Mouse (Mus musculus): ENCODE results near the gene Psmb8. TPM values are rescaled to one million over a fixed set of nuclear protein-coding genes. Genes with fewer than 3 reads are reported as not detected.
A peak's percentile ranks its signal among the peaks of the same experiment; 100 is the strongest.

The Psmb8 gene
- polyA plus RNA-seq, 1 experiment from 2014 or later, result 7.9 TPM

DNA sequence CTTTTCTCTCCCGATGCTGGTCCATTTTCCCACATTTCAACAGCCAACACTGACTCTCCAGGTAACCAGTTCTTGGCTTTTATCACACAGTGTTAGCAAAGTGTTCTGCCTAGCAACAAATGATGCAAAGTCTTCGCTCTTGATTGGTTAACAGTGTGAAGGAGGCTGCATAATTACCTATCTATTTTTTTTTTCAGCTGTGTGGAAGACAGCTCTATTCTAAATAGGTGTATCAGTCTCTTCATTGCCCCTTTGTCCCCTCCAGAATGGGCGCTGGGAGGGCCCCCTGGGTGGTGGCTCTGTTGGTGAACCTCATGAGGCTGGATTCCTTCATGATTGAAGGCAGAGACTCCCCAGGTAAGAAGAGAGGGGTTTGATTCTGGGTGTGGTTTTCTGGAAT, 41.2 kb downstream of the Psmb8 start, which contains the start of gene H2-Ob:
H2-Ob (plus strand) TSS at position 198 of the 400 bp plus-strand sequence.
- H3K4me3 ChIP-seq (ENCODE audit: low read depth, low read length), result no peak within 1 kb of the TSS
- no peak within 1 kb of the TSS for H3K9ac ChIP-seq
- no peaks in the 10 kb centered on the region for H3K4me1 ChIP-seq (ENCODE audit: insufficient read depth)
- no peaks in the 10 kb centered on the region; the same call in 1 of the 2 replicates for H3K9me3 ChIP-seq (ENCODE audit: low read depth, low read length)
- ATAC-seq (ENCODE audit: insufficient read depth), result no peak
- H3K4me2 ChIP-seq, result 0 out of 2 replicates have a peak within 1 kb of the TSS, but pooled peaks have one; percentile 23
- no peaks in the 10 kb centered on the region for H3K36me3 ChIP-seq (ENCODE audit: insufficient read depth)
- no peak for TF ChIP-seq CTCF (IDR thresholded peaks at IDR 0.05; ENCODE audit: low read depth)
- WGBS, result 58% methylated on average over 3 of the region's 3 CpGs
- no peaks in the 10 kb centered on the region for H3K27me3 ChIP-seq (ENCODE audit: insufficient read depth, low read length)
- DNase-seq, result peak; percentile 62
- no peak within 1 kb of the TSS for H3K27ac ChIP-seq (ENCODE audit: low read depth)

DNA sequence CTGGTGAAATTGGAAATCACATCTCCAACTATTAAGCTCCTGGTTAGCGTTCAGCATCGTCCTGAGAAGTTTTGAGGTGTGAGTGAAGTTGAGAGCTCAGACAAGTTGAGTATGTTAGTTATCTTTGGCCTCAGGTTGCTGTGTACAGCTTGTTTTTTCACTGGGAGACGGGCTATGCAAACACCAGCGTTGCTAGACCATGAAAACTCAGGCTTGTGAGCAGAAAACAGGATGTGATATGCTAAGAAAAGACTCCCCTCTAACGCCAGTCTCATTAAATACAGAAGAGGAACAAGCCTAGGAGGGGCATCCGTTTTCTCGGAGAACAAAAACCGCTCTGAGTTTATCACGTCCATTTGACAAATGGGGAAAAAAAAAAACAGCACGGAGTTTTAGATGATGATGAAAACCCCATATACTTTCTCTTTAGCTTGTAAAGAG, 42.1 kb downstream of the Psmb8 start:
- H3K36me3 ChIP-seq (ENCODE audit: insufficient read depth), result no peaks in the 10 kb centered on the region
- H3K27ac ChIP-seq (ENCODE audit: low read depth), result no peak overlapping the region
- no peaks in the 10 kb centered on the region; the same call in 1 of the 2 replicates for H3K9me3 ChIP-seq (ENCODE audit: low read depth, low read length)
- WGBS, result 35% methylated on average over 10 of the region's 10 CpGs
- TF ChIP-seq CTCF (IDR thresholded peaks at IDR 0.05; ENCODE audit: low read depth), result no peak
- no peaks in the 10 kb centered on the region for H3K27me3 ChIP-seq (ENCODE audit: insufficient read depth, low read length)
- DNase-seq (peak; percentile 16), ATAC-seq (ENCODE audit: insufficient read depth) (no peak)
- 0 out of 2 replicates have a peak overlapping the region, but pooled peaks have one; percentile 23 for H3K4me2 ChIP-seq
- no peaks in the 10 kb centered on the region for H3K4me1 ChIP-seq (ENCODE audit: insufficient read depth)
- no peak overlapping the region for H3K9ac ChIP-seq
- H3K4me3 ChIP-seq (ENCODE audit: low read depth, low read length), result no peak overlapping the region

- DNase-seq, result no peak
- Histone ChIP-seq H3K4me1 (ENCODE audit: insufficient read depth) (no peaks in the 10 kb centered on the region), H3K27ac (ENCODE audit: low read depth) (no peak overlapping the region), H3K36me3 (ENCODE audit: insufficient read depth) (no peaks in the 10 kb centered on the region), H3K4me3 (ENCODE audit: low read depth, low read length) (no peak overlapping the region), H3K9me3 (ENCODE audit: low read depth, low read length) (no peaks in the 10 kb centered on the region; the same call in 1 of the 2 replicates), H3K9ac (no peak overlapping the region), H3K27me3 (ENCODE audit: insufficient read depth, low read length) (no peaks in the 10 kb centered on the region), H3K4me2 (no peak overlapping the region)
- no peak for TF ChIP-seq CTCF (IDR thresholded peaks at IDR 0.05; ENCODE audit: low read depth)
- ATAC-seq (ENCODE audit: insufficient read depth), result no peak
- WGBS, result 54% methylated on average over 3 of the region's 3 CpGs
Measured at GRCm38 (mm10) chr17:34240366-34240765, 42.8 kb downstream of the Psmb8 start.

DNA sequence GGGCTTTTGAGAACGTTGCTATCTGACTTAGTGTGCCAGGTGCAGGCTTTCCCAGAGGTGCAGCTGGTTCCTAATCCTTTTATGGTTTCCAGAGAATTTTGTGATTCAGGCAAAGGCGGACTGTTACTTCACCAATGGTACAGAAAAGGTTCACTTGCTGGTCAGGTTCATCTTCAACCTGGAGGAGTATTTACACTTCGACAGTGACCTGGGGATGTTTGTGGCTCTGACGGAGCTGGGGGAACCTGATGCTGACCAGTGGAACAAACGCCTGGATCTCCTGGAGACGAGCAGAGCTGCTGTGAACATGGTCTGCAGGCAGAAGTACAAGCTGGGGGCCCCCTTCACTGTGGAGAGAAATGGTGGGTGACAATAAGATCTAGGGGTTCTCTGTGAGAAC, 43.4 kb downstream of the Psmb8 start:
- Histone ChIP-seq H3K27me3 (ENCODE audit: insufficient read depth, low read length) (no peaks in the 10 kb centered on the region), H3K36me3 (ENCODE audit: insufficient read depth) (no peaks in the 10 kb centered on the region), H3K27ac (ENCODE audit: low read depth) (no peak overlapping the region), H3K4me2 (no peak overlapping the region), H3K9me3 (ENCODE audit: low read depth, low read length) (no peaks in the 10 kb centered on the region; the same call in 1 of the 2 replicates), H3K9ac (no peak overlapping the region), H3K4me1 (ENCODE audit: insufficient read depth) (no peaks in the 10 kb centered on the region), H3K4me3 (ENCODE audit: low read depth, low read length) (no peak overlapping the region)
- no peak for DNase-seq
- no peak for TF ChIP-seq CTCF (IDR thresholded peaks at IDR 0.05; ENCODE audit: low read depth)
- ATAC-seq (ENCODE audit: insufficient read depth), result no peak
- WGBS, result 70% methylated on average over 6 of the region's 6 CpGs

DNA sequence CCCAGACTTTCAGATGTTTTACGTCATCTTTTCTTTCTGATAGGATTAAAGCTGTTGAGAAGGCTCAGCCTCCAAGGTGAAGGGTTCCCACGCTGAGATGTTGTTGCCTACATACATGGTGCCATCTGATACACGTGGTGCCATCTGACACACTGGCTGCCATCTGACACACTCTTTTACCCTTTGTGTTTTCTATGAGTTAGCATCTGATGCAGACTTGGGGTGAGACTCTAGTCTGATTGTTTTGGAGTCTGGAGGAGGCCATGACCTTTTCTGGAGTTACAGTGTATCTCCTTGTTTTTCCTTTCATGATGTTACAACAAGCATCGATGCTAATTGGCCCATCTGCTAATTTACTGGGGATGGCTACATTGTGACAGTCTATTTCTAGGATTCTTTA, 47.1 kb downstream of the Psmb8 start:
- H3K27ac ChIP-seq (ENCODE audit: low read depth), result no peak overlapping the region
- no peaks in the 10 kb centered on the region for H3K4me1 ChIP-seq (ENCODE audit: insufficient read depth)
- DNase-seq (no peak), ATAC-seq (ENCODE audit: insufficient read depth) (no peak)
- WGBS, result 63% methylated on average over 4 of the region's 4 CpGs
- no peak overlapping the region for H3K4me3 ChIP-seq (ENCODE audit: low read depth, low read length)
- no peak overlapping the region for H3K9ac ChIP-seq
- no peaks in the 10 kb centered on the region; the same call in 1 of the 2 replicates for H3K9me3 ChIP-seq (ENCODE audit: low read depth, low read length)
- no peaks in the 10 kb centered on the region for H3K36me3 ChIP-seq (ENCODE audit: insufficient read depth)
- TF ChIP-seq CTCF (IDR thresholded peaks at IDR 0.05; ENCODE audit: low read depth), result no peak
- no peak overlapping the region for H3K4me2 ChIP-seq
- no peaks in the 10 kb centered on the region for H3K27me3 ChIP-seq (ENCODE audit: insufficient read depth, low read length)

DNA sequence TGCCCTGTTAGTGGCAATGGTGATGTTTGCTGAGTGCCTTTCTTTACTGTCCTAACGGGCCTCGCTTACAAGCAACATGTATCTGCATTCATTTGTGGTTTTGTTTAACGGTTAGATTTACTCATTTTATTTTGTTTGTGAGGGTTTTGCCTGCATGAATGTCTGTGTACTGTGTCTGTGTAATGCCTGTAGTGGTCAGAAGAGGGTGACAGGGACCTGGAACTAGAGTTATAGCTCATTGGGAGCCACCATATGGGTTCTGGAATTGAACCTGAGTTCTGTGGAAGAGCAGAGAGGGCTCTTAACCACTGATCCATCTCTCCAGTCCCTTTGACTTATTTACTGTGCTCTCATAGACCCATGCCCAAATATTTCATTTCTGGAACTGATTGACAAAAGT, 49.5 kb downstream of the Psmb8 start:
- Histone ChIP-seq H3K4me3 (ENCODE audit: low read depth, low read length) (no peak overlapping the region), H3K27ac (ENCODE audit: low read depth) (no peak overlapping the region), H3K27me3 (ENCODE audit: insufficient read depth, low read length) (no peaks in the 10 kb centered on the region), H3K9me3 (ENCODE audit: low read depth, low read length) (no peaks in the 10 kb centered on the region), H3K9ac (no peak overlapping the region), H3K36me3 (ENCODE audit: insufficient read depth) (no peaks in the 10 kb centered on the region), H3K4me2 (no peak overlapping the region), H3K4me1 (ENCODE audit: insufficient read depth) (no peaks in the 10 kb centered on the region)
- TF ChIP-seq CTCF (IDR thresholded peaks at IDR 0.05; ENCODE audit: low read depth), result peak; percentile 22
- ATAC-seq (ENCODE audit: insufficient read depth) (no peak), DNase-seq (no peak)
- 81% methylated on average over 3 of the region's 3 CpGs for WGBS

DNA sequence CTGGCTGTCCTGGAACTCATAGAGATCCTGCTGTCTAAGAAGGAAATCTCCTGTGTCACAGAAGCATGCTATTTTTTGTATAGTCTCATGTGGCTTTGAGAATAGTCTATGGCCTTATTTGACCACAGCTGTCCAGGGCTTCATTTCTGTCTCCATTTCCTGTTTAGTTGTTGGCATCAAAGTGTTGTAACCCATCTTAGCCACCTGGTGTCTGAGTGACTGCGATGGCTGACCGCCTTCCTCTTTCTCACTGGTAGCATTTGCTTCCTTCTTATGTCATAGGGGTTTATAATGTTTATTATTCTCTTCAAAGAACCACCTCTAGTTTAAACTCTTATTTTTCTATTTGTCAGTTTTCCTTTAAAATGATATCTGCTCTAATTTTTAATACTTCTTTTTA, 51.2 kb downstream of the Psmb8 start:
- no peaks in the 10 kb centered on the region for H3K36me3 ChIP-seq (ENCODE audit: insufficient read depth)
- no peak overlapping the region for H3K27ac ChIP-seq (ENCODE audit: low read depth)
- no peaks in the 10 kb centered on the region for H3K27me3 ChIP-seq (ENCODE audit: insufficient read depth, low read length)
- H3K4me3 ChIP-seq (ENCODE audit: low read depth, low read length), result no peak overlapping the region
- WGBS, result 30% methylated on average over 2 of the region's 2 CpGs
- ATAC-seq (ENCODE audit: insufficient read depth) (no peak), DNase-seq (no peak)
- H3K4me2 ChIP-seq, result no peak overlapping the region
- H3K9me3 ChIP-seq (ENCODE audit: low read depth, low read length), result no peaks in the 10 kb centered on the region
- no peak for TF ChIP-seq CTCF (IDR thresholded peaks at IDR 0.05; ENCODE audit: low read depth)
- no peak overlapping the region for H3K9ac ChIP-seq
- H3K4me1 ChIP-seq (ENCODE audit: insufficient read depth), result no peaks in the 10 kb centered on the region

Measured in lung, embryonic 14.5 days (tissue).